Mouse (Mus musculus): ENCODE results near the gene Zfp507.

The Zfp507 gene

DNA sequence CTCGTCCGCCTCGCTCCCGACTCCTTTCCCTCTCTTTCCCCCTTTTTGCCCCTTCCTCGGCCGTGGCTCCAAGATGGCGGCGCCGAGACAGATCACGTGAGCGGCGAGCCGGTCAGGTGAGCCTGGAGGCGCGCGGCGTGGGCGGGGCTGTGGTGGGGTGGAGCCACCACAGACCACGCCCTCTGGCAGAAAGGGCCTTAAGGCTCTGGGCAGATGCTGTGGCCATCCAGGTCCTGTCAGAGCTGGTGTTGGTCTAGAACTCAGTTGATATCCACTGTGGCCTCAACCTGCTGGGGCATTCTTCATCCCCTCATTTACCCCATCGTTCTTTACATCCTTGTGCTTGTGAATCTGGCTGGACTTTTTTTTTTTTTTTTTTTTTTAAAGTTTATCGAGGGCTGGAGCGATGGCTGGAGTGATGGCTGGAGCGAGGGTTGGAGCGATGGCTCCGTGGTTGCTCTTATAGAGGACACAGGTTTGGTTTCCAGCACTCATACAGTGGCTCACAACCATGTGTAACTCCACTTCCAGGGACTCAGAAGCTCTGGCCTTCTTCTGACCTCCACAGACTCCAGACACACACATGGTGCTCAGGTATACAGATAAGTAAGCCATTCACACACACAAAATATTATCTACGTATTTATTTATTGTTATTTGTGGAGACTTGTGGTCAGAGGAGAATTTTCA is at the start of gene Zfp507:
Gene Zfp507 (minus strand): TSS at position 98 of the 690 bp plus-strand sequence.
- peak; percentile 86 for DNase-seq (ENCODE audit: low read depth, low spot score)

DNA sequence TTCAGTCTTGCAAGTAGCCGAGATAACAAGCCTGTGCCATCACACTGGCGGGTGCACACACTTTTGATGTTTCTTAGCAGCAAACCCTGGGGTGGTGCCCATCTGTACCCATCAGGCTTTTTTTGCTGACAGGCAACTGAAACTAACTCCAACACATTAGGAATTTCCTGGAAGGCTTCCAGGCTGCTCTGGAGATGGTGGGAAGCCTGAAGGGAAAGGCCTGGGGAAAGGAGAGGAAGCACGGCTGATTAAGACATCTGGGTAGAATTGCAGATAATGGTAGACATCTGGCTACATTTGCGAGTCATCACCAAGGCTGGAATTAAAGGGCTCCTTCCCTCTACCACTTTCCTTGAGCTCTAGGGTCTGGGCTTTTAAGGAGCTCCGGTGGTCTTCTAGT is 47.6 kb upstream of the Zfp507 start:
- no peak for DNase-seq (ENCODE audit: low read depth, low spot score)

GRCm38 (mm10) chr7:35848526-35848925 is 45.7 kb upstream of the Zfp507 start:
- peak; percentile 16 for DNase-seq (ENCODE audit: low read depth, low spot score)

- no peak for DNase-seq (ENCODE audit: low read depth, low spot score)
These were observed 37.7 kb upstream of the Zfp507 start for GRCm38 (mm10) chr7:35840504-35840903.

- no peak for DNase-seq (ENCODE audit: low read depth, low spot score)
These were observed 34.0 kb upstream of the Zfp507 start for GRCm38 (mm10) chr7:35836851-35837250.

- DNase-seq (ENCODE audit: low read depth, low spot score) = no peak
These were observed 33.6 kb upstream of the Zfp507 start for GRCm38 (mm10) chr7:35836415-35836814.

GRCm38 (mm10) chr7:35830119-35830518 is 27.3 kb upstream of the Zfp507 start:
- DNase-seq (ENCODE audit: low read depth, low spot score) = no peak

DNA sequence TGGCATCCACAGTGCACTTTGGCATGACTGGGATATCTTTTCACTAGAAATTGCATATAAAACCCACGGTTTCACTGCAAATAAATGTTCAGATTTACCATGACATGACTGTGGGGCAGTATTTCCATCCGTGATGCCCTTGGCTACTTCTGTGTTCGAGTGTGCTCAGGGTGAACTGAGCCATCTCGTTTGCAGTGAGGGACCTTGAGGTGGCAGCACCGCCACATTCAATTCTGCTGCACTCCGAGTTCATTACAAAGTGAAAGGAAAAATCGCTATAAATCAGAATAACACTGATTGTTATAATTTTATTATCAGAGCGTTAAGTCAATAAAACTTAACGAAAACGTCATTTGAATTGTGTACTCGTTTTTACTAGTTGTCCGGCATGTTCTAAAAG is 21.1 kb upstream of the Zfp507 start:
- DNase-seq (ENCODE audit: low read depth, low spot score) = no peak

DNA sequence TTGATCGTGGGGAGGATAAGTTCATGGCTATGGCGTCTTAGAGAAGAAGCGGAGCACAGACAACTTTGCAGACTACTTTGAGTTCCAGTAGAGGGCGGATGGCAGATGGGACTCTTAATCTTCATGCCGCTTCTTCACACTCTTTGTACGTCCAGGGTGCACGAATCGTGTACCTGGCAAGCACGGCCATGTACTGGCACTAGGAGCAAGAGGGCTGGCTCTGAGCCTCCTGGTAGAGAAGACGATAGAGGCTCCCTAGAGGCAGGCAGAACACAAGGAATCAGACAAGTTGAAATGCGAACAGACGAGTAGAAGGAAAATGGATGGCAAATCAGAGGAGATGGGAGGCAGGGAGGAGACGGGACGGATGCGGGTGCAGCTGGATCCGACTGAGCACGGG is 19.5 kb upstream of the Zfp507 start:
- no peak for DNase-seq (ENCODE audit: low read depth, low spot score)

DNA sequence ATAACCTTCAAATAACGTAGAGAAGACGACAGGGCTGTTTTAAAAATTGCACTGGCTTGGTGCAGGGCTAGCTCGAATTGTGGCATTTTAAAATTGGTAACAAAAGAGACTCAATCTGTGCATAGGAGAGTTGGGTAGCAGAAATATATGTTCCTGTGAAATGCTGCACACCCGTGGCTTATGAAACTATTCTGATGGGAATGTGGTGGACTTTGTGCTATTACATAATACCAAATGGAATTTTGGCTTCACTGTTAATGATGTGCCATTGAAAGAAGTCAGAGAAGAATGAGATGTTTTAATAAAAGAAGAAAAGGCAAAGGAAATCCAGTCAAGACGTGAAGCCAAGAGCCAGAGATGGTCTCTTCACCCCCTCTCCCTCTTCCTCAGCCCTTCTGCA is 18.6 kb upstream of the Zfp507 start:
- no peak for DNase-seq (ENCODE audit: low read depth, low spot score)

- no peak for DNase-seq (ENCODE audit: low read depth, low spot score)
These were observed 16.7 kb upstream of the Zfp507 start for GRCm38 (mm10) chr7:35819486-35819885.

DNA sequence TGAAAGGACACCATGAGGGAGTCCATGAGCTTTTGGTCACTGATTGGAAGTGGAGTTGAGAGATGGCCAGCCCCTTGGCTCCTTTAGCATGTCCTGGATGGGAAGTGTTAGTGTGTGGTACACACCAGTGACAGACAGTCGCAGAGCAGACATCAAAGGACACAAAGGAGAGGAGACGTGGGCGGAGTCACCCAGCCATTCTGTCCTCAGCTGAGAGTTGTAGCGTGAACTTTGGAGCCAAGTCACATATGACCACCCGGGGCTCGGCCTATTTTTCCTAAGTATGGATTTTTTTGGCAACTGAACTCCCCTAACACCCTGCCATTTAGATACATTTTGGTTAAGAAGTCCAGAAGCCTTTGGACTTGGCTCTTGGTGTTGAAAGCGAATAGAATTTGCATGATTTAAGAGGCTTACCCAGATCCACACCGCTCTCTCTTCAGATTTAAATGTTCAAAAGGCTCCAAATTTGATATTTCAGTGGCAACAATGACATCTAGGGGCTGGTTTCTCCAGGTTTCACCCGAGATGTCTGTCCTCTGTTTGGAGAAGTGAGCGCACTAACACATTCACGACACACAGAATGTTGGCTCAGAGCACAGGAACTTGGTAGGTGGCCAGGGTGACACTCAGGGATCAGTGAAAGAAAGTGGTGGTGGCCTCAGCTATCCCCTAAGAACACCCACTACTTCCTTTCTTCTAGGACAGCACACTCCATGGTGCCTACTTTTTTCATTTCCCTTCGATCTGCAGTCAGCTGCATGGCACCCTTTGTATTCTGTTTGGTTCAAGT is 12.2 kb upstream of the Zfp507 start:
- DNase-seq (ENCODE audit: low read depth, low spot score) = no peak

DNA sequence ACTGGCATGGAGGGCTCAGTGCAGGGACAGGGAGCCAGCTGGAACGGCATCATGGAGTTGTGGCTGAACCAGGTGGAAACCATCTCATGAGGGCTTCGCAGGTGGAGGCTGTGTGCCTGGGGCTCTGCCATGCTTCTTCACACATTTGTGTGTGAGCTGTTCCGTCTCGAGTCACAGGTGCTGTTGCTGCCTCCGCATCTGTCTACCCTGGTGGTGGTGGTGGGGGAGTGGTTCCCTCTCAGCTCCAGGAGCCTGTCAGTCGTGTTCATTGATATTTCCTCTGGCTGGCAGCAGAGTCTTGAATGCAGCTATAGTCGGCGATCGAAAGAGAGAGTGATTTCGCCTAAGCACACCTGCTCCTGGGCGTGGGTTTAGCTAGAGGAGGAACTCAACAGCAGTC is 10.5 kb upstream of the Zfp507 start:
- no peak for DNase-seq (ENCODE audit: low read depth, low spot score)

DNA sequence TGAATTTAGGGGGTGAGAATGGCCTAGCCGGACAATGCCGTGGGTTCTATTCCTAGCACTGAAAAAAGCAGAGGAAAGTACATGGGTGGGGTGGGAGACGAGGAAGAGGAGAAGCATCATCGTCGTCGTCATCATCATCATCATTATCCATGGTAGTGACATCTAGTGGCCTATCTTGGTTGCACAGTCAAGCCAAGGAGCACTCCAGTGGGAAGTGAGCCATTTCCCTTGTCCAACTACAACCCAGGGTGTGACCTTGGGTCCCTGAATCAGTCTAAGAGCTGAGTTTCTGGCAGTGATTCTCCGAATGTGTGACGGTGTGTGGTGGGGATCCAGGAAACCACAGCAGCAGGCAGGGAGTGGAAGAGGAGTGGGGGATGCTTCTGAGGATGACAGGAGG is 7.9 kb upstream of the Zfp507 start:
- DNase-seq (ENCODE audit: low read depth, low spot score) = no peak

- DNase-seq (ENCODE audit: low read depth, low spot score) = no peak
These were observed 1.4 kb upstream of the Zfp507 start for GRCm38 (mm10) chr7:35804206-35804605.

- peak; percentile 19 for DNase-seq (ENCODE audit: low read depth, low spot score)
These were observed 450 bp downstream of the Zfp507 start for GRCm38 (mm10) chr7:35802201-35802905.

- no peak for DNase-seq (ENCODE audit: low read depth, low spot score)
These were observed 6.7 kb downstream of the Zfp507 start for GRCm38 (mm10) chr7:35796123-35796522.

- no peak for DNase-seq (ENCODE audit: low read depth, low spot score)
These were observed 8.6 kb downstream of the Zfp507 start for GRCm38 (mm10) chr7:35794145-35794664.

DNA sequence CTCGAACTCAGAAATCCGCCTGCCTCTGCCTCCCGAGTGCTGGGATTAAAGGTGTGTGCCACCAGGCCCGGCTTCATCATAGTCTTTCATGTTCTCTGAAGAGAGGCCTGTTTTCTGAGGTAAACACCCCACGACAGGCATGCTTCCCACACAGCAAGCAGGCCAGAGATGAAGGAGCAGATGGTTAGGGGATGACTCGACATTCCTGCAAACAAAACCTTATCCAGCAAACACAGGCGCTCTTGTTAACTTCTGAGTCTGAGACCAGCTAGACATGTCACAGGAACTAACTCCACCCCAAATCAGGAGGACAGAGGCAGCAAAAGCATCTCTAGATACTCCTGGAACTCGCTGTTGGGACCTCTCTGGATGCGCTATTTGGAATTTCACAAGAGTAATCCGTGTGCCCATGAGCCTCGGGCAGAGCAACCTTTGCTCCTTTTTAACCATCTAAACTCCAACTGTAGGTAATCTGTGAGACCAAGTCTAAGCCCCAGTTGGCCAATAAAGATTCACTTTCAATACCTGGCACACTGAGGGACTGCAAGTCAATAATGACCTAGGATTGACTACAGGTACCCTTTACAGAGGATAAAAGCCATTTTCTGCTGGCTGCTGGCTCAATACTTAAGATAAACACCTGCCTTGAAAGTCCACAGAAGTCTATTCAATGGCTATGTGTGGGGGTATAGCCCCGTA is 10.5 kb downstream of the Zfp507 start:
- DNase-seq (ENCODE audit: low read depth, low spot score) = no peak

- no peak for DNase-seq (ENCODE audit: low read depth, low spot score)
These were observed 11.9 kb downstream of the Zfp507 start for GRCm38 (mm10) chr7:35790926-35791325.

GRCm38 (mm10) chr7:35790201-35790600 is 12.6 kb downstream of the Zfp507 start:
- no peak for DNase-seq (ENCODE audit: low read depth, low spot score)

GRCm38 (mm10) chr7:35785579-35785978 is 17.2 kb downstream of the Zfp507 start:
- DNase-seq (ENCODE audit: low read depth, low spot score) = no peak

Measured in embryo, embryonic 11.5 days (tissue).